Mouse (Mus musculus) limb, embryonic 14.5 days (tissue): Measurements from ENCODE around the gene Rpl6. TPM values are rescaled to one million over a fixed set of nuclear protein-coding genes. Genes with fewer than 3 reads are reported as not detected.

ENCODE experiments used
- ATAC-seq: fragments of 200-750 bp; cut with Nextera tagmentation; 2 replicates; pipeline ENCODE4 v1.8.0; 2017; ENCODE audit warnings: low read depth, moderate number of reproducible peaks, moderate TSS enrichment; ENCODE audit not compliant: low FRiP score
- DNase-seq: peaks from one replicate; pipeline ENCODE4 v3.0.0-alpha.2; 2015; ENCODE audit warnings: low spot score
- H3K27ac ChIP-seq: fragments of 300-500 bp; sonication (generic); replicated peaks from 2 replicates; pipeline ENCODE4 v1.5.1; 2014; ENCODE audit warnings: low read depth, mild to moderate bottlenecking, low read length, moderate library complexity, mixed read lengths
- H3K27me3 ChIP-seq: fragments of 300-500 bp; sonication (generic); 2 replicates; pipeline ENCODE4 v1.6.1; 2014; ENCODE audit warnings: low read length, mixed read lengths; ENCODE audit not compliant: control insufficient read depth, insufficient read depth
- H3K36me3 ChIP-seq: fragments of 300-500 bp; sonication (generic); 2 replicates; pipeline ENCODE4 v1.6.1; 2014; ENCODE audit warnings: mild to moderate bottlenecking, low read length, moderate library complexity, mixed read lengths; ENCODE audit not compliant: control insufficient read depth, insufficient read depth
- H3K4me1 ChIP-seq: fragments of 300-500 bp; sonication (generic); 2 replicates; pipeline ENCODE4 v1.6.1; 2014; ENCODE audit warnings: antibody characterized with exemption, low read length, mixed read lengths; ENCODE audit not compliant: control insufficient read depth, insufficient read depth
- H3K4me2 ChIP-seq: fragments of 300-500 bp; sonication (generic); replicated peaks from 2 replicates; pipeline ENCODE4 v1.6.1; 2014; ENCODE audit warnings: low read depth, mild to moderate bottlenecking, low read length, moderate library complexity; ENCODE audit not compliant: severe bottlenecking
- H3K4me3 ChIP-seq: fragments of 300-500 bp; sonication (generic); replicated peaks from 2 replicates; pipeline ENCODE4 v1.5.1; 2014; ENCODE audit warnings: low read length
- H3K9ac ChIP-seq: fragments of 300-500 bp; sonication (generic); 2 replicates; pipeline ENCODE4 v1.6.1; 2014; ENCODE audit warnings: mild to moderate bottlenecking, low read depth, low read length, moderate library complexity; ENCODE audit not compliant: severe bottlenecking
- H3K9me3 ChIP-seq: fragments of 300-500 bp; sonication (generic); 2 replicates; pipeline ENCODE4 v1.6.1; 2016; ENCODE audit warnings: low read length; ENCODE audit not compliant: control insufficient read depth
- POLR2A ChIP-seq: fragments of 200-500 bp; IDR thresholded peaks from 2 replicates; pipeline ENCODE4 v1.8.0; 2012; ENCODE audit warnings: inconsistent platforms, mild to moderate bottlenecking, moderate library complexity, borderline replicate concordance; ENCODE audit not compliant: insufficient read depth, insufficient read length; ENCODE audit errors: extremely low read depth
- WGBS: fragments of 180-500 bp; shearing (Covaris S2); extraction: QIAGEN DNeasy Blood & Tissue Kit; methylation state at CpG from one replicate; pipeline ENCODE4 v1.1.7; 2014; 5-methylcytosine and 5-hydroxymethylcytosine counted together
- polyA plus RNA-seq, 2 experiments: library from polyadenylated mRNA; depleted of rRNA in 1 of 2; stranded (reverse) in 1 of 2; unstranded in 1 of 2; fragments of >200 nt; fragmentation: Nextera tagmentation in 1 of 2; extraction: Ambion mirVana in 1 of 2; gene quantifications; 2 replicates each; pipeline versions ENCODE4 v1.2.1 to v1.2.3; 2012 to 2014

Gene Rpl6
- polyA plus RNA-seq (2012; rRNA removed) (786 and 1,086 TPM in 2 replicates), polyA plus RNA-seq (2014; fragmentation: Nextera tagmentation; extraction: Ambion mirVana) (696 and 712 TPM in 2 replicates)

DNA sequence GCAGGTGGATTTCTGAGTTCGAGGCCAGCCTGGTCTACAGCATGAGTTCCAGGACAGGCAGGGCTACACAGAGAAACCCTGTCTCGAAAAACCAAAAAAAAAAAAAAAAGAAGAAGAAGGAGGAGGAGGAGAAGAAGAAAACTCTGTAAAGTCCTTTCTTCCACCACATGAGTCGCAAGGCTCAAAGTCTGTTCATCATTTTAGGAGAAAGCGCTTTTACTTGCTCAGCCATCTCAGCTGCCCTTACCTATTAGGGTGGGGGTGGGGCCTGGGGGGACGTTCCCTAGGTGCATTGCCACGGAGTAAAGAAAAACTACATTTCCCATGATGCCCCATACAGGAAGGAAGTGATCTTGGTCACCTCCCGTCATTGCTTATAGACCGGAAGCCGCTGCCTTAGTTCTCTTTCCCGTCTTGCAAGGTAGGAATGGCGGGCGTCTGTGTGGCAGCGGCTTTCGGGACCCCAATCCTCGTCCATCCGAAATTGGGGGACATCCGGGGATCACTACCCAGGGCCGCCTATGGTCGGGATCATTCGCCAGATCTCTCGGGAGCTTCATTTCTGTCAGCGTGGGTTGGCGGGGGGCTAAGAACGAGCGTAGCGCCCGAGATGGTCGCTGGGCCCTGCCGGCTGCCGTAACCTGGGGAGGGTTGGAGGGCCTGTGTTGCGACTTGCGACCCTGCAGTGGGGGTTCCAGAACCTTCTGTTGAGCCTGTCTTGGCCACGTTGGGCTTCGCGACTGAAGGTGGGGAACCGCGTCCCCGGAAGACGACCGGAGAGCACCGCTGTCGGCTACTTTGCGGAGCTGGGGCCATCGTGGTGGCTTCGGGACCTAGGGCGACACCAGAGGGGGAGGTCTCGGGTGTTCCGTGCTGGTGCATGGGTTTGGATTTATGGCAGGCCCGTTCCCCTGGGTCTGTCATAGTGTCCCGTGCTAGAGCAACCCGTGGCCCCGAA is at the start of gene Rpl6:
Gene Rpl6, plus strand, starts transcription at position 350 of the 958 bp plus-strand sequence.
- H3K4me1 ChIP-seq = peaks cover 3% of the 10 kb centered on the region
- 2% methylated on average over 52 of the region's 52 CpGs for WGBS
- peak; percentile 84; the same call in 1 of the 2 replicates for TF ChIP-seq POLR2A

DNA sequence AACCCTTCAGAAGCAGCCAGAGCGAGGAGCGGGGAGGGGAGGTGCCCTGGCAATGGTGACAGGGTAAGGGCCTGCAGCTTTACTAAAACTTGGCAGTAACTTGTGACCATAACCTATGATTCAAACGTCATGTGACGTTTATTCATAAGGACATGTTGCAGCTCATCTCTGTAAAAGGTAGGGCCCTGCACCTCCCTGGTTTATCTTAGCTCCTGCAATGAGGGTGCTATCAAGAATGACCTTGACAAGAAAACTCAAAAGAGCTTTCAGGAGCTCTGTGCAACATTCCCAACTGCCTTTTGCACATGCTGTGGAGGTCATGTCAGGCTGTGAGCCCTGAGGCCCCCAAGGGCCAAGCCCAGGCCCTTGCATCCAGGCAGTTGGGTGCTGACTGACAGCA is 48.2 kb upstream of the Rpl6 start:
- no peak for TF ChIP-seq POLR2A
- no peaks in the 10 kb centered on the region for H3K4me1 ChIP-seq
- H3K27me3 ChIP-seq = no peaks in the 10 kb centered on the region
- no peak overlapping the region for H3K27ac ChIP-seq
- peaks cover 93% of the 10 kb centered on the region for H3K36me3 ChIP-seq
- H3K9me3 ChIP-seq = no peaks in the 10 kb centered on the region
- no peak overlapping the region for H3K9ac ChIP-seq
- H3K4me2 ChIP-seq = no peak overlapping the region
- 93% methylated on average over 4 of the region's 4 CpGs for whole genome bisulfite sequencing
- H3K4me3 ChIP-seq = no peak overlapping the region
- no peak for ATAC-seq
- no peak for DNase-seq

More for the DNA sequence above, at the start of gene Rpl6:
- Histone ChIP-seq H3K27me3 (no peaks in the 10 kb centered on the region), H3K9me3 (no peaks in the 10 kb centered on the region), H3K27ac (peak within 1 kb of the TSS; percentile 82), H3K4me2 (peak within 1 kb of the TSS; percentile 74), H3K9ac (peak within 1 kb of the TSS; percentile 99), H3K4me3 (peak within 1 kb of the TSS; percentile 97), H3K36me3 (peaks cover 39% of the 10 kb centered on the region)
- peak; percentile 94 for DNase-seq
- peak; percentile 94 for ATAC-seq

DNA sequence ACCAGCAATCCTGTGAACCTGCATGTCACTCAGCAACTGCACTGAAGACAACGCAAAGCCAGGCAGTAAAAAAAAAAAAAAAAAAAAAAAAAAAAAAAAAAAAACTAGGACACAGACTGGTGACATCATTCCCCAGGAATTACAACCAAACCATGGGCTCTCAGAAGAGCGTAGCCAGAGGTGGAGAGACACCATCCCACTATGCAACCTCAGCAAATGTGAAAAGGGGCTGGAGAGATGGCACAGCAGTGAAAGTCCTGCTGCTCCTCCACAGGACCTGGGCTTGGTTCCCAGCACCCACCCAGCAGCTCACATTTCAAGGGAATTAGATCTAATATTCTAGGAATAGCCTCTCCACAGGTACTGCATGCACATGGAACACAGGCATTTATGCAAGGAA is 47.3 kb upstream of the Rpl6 start:
- Histone ChIP-seq H3K27ac (no peak overlapping the region), H3K9ac (no peak overlapping the region), H3K4me3 (no peak overlapping the region), H3K27me3 (no peaks in the 10 kb centered on the region), H3K4me2 (no peak overlapping the region), H3K36me3 (peaks cover 96% of the 10 kb centered on the region), H3K4me1 (no peaks in the 10 kb centered on the region), H3K9me3 (no peaks in the 10 kb centered on the region)
- DNase-seq (peak; percentile 7), ATAC-seq (no peak)
- WGBS = 66% methylated on average over 2 of the region's 2 CpGs
- no peak for TF ChIP-seq POLR2A

DNA sequence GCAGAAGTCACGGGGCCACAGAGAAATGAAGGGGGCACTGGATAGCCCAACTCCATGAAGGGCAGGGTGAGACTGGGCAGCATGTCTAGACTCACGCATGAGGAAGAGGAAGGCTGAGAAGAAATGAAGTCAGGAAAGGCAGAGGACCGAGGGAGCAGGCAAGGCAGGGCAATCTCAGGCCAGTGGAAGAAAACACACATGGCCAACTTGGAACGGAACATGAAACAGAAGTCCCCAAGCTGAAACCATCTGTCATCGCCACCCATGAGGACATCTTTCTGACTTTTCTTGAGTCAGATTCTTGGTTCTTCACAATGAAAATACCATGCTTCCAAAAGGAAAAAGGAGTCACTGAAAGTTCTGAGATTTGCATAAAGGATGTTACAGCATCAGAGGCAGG is 46.8 kb upstream of the Rpl6 start:
- ATAC-seq (no peak), DNase-seq (no peak)
- Histone ChIP-seq H3K9me3 (no peaks in the 10 kb centered on the region), H3K4me2 (no peak overlapping the region), H3K27ac (no peak overlapping the region), H3K27me3 (no peaks in the 10 kb centered on the region), H3K36me3 (peaks cover 96% of the 10 kb centered on the region), H3K9ac (no peak overlapping the region), H3K4me1 (no peaks in the 10 kb centered on the region), H3K4me3 (no peak overlapping the region)
- 96% methylated on average over 5 of the region's 5 CpGs for WGBS
- TF ChIP-seq POLR2A = no peak

DNA sequence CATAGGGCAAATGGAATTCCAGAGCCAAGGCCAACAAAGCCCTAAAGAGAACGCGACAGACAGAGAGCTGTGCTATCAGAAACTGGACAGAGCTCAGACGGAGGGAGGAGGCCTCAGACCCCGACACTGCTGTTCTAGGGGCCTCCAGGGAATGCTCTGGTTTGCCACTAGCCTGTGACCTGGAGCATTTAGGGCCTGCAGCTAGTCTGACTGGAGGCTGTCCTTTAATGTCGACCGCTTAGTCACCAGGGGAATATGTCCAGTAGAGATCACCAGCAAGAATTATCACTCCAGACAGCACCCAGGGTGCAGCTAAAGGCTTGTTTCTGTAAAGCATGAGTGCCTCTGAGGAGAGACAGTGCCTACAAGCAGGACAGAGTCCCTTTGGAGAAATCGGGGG is 45.3 kb upstream of the Rpl6 start:
- no peaks in the 10 kb centered on the region for H3K27me3 ChIP-seq
- 88% methylated on average over 7 of the region's 7 CpGs for whole genome bisulfite sequencing
- no peaks in the 10 kb centered on the region for H3K4me1 ChIP-seq
- no peak for TF ChIP-seq POLR2A
- peaks cover 96% of the 10 kb centered on the region for H3K36me3 ChIP-seq
- no peak overlapping the region for H3K4me3 ChIP-seq
- H3K4me2 ChIP-seq = no peak overlapping the region
- H3K9ac ChIP-seq = no peak overlapping the region
- DNase-seq (no peak), ATAC-seq (no peak)
- no peaks in the 10 kb centered on the region for H3K9me3 ChIP-seq
- no peak overlapping the region for H3K27ac ChIP-seq
